Mouse (Mus musculus) limb, embryonic 14.5 days (tissue): ENCODE data around the gene Rab17. TPM values are rescaled to one million over a fixed set of nuclear protein-coding genes. Genes with fewer than 3 reads are reported as not detected.
A peak's percentile ranks its signal among the peaks of the same experiment; 100 is the strongest.

Experiments used
- ATAC-seq: fragments of 200-750 bp; cut with Nextera tagmentation; 2 replicates; pipeline ENCODE4 v1.8.0; 2017; ENCODE audit warnings: low read depth, moderate number of reproducible peaks, moderate TSS enrichment; ENCODE audit not compliant: low FRiP score
- DNase-seq: peaks from one replicate; pipeline ENCODE4 v3.0.0-alpha.2; 2015; ENCODE audit warnings: low spot score
- H3K27ac ChIP-seq: fragments of 300-500 bp; sonication (generic); replicated peaks from 2 replicates; pipeline ENCODE4 v1.5.1; 2014; ENCODE audit warnings: low read depth, mild to moderate bottlenecking, low read length, moderate library complexity, mixed read lengths
- H3K27me3 ChIP-seq: fragments of 300-500 bp; sonication (generic); 2 replicates; pipeline ENCODE4 v1.6.1; 2014; ENCODE audit warnings: low read length, mixed read lengths; ENCODE audit not compliant: control insufficient read depth, insufficient read depth
- H3K36me3 ChIP-seq: fragments of 300-500 bp; sonication (generic); 2 replicates; pipeline ENCODE4 v1.6.1; 2014; ENCODE audit warnings: mild to moderate bottlenecking, low read length, moderate library complexity, mixed read lengths; ENCODE audit not compliant: control insufficient read depth, insufficient read depth
- H3K4me1 ChIP-seq: fragments of 300-500 bp; sonication (generic); 2 replicates; pipeline ENCODE4 v1.6.1; 2014; ENCODE audit warnings: antibody characterized with exemption, low read length, mixed read lengths; ENCODE audit not compliant: control insufficient read depth, insufficient read depth
- H3K4me2 ChIP-seq: fragments of 300-500 bp; sonication (generic); replicated peaks from 2 replicates; pipeline ENCODE4 v1.6.1; 2014; ENCODE audit warnings: low read depth, mild to moderate bottlenecking, low read length, moderate library complexity; ENCODE audit not compliant: severe bottlenecking
- H3K4me3 ChIP-seq: fragments of 300-500 bp; sonication (generic); replicated peaks from 2 replicates; pipeline ENCODE4 v1.5.1; 2014; ENCODE audit warnings: low read length
- H3K9ac ChIP-seq: fragments of 300-500 bp; sonication (generic); 2 replicates; pipeline ENCODE4 v1.6.1; 2014; ENCODE audit warnings: mild to moderate bottlenecking, low read depth, low read length, moderate library complexity; ENCODE audit not compliant: severe bottlenecking
- H3K9me3 ChIP-seq: fragments of 300-500 bp; sonication (generic); 2 replicates; pipeline ENCODE4 v1.6.1; 2016; ENCODE audit warnings: low read length; ENCODE audit not compliant: control insufficient read depth
- POLR2A ChIP-seq: fragments of 200-500 bp; IDR thresholded peaks from 2 replicates; pipeline ENCODE4 v1.8.0; 2012; ENCODE audit warnings: inconsistent platforms, mild to moderate bottlenecking, moderate library complexity, borderline replicate concordance; ENCODE audit not compliant: insufficient read depth, insufficient read length; ENCODE audit errors: extremely low read depth
- WGBS: fragments of 180-500 bp; shearing (Covaris S2); extraction: QIAGEN DNeasy Blood & Tissue Kit; methylation state at CpG from one replicate; pipeline ENCODE4 v1.1.7; 2014; 5-methylcytosine and 5-hydroxymethylcytosine counted together
- polyA plus RNA-seq, 2 experiments: library from polyadenylated mRNA; depleted of rRNA in 1 of 2; stranded (reverse) in 1 of 2; unstranded in 1 of 2; fragments of >200 nt; fragmentation: Nextera tagmentation in 1 of 2; extraction: Ambion mirVana in 1 of 2; gene quantifications; 2 replicates each; pipeline versions ENCODE4 v1.2.1 to v1.2.3; 2012 to 2014

Rab17 gene
- polyA plus RNA-seq (2012; rRNA removed) (0.76 and 0.78 TPM in 2 replicates), polyA plus RNA-seq (2014; fragmentation: Nextera tagmentation; extraction: Ambion mirVana) (1.0 and 1.6 TPM in 2 replicates)

DNA sequence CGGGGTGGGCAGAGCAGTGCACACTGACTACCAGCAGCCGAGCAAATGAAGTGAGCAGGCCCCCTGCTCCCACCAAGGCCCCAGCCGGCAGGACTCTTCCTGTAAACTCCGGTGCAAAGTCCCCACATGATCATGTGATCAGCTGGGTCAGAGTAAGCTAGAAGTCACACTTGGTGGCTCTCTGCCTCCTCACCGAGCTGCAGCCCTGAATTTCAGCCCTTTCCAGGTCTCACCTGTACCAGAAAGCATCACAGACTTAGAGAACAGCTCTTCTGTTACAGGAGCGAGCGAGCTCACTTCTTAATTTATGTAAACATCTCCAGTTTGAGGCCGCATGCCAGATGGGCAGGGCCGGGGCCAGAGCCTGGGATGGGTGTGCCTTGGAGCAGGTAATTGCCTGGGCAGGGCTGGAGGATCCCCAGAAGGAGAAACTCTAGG lies at the start of gene Rab17:
TSS of gene Rab17 (minus strand) at position 315 of the 438 bp plus-strand sequence.
- Histone ChIP-seq H3K9me3 (no peaks in the 10 kb centered on the region), H3K27ac (no peak within 1 kb of the TSS), H3K4me2 (peak within 1 kb of the TSS; percentile 24; the same call in 1 of the 2 replicates), H3K36me3 (no peaks in the 10 kb centered on the region), H3K4me3 (no peak within 1 kb of the TSS), H3K9ac (0 out of 2 replicates have a peak within 1 kb of the TSS, but pooled peaks have one; percentile 5), H3K27me3 (no peaks in the 10 kb centered on the region), H3K4me1 (peaks cover 5% of the 10 kb centered on the region; the same call in 1 of the 2 replicates)
- 13% methylated on average over 9 of the region's 9 CpGs for WGBS
- ATAC-seq (no peak), DNase-seq (no peak)
- TF ChIP-seq POLR2A, result no peak

DNA sequence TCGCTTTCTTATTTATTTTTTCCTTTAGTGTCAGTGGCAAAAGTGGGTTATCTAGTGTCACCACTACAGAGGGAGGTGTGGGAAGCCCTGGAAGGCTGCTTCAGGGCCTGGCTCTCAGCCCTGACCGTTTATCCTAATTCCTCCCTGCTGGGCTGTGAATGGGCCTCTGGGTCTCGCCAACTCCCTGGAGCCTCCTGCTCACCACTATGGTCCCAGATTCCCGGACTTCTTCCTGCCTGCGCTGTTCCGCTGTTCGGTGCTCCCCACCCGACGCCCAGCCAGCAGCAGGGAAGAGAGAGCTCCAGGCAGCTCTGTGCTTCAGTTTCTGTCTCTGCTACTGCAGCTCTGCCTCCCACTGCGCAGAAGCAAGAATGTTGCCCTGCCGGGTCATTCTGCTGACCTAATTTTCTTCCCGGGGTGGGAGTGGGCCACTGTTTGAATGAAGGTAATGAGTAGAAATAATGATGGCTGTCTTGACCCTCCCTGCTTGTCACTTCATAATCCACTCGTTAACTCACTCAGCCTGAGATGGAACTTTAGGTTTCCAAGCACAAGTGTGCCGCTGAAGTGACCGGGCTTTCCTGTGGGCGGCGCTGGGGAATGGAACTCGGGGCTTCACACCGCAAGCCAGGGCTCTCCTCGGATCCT lies 47.8 kb upstream of the Rab17 start:
- ATAC-seq, result no peak

DNA sequence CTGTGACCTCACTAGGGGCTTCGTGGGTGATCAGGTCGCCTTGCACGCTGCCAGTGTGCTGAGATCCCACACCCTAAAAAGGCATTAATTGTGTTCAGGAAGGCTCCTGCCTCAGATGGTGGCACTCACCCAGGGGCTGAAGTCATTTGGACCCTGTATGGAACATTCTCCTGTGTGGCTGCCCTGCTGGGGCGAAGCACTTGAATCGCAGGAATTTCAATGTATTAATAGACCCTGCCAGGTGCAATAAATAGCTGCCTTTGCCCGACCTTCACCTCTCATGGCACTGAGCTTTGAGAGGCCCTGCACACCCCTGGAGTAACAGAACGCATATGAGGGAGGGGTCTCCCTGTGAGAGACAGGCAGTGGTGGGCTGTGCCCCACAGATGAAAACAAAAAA lies 46.1 kb upstream of the Rab17 start:
- Histone ChIP-seq H3K27ac (no peak overlapping the region), H3K4me2 (no peak overlapping the region), H3K4me3 (no peak overlapping the region), H3K9ac (no peak overlapping the region), H3K9me3 (no peaks in the 10 kb centered on the region), H3K4me1 (peaks cover 29% of the 10 kb centered on the region), H3K27me3 (no peaks in the 10 kb centered on the region), H3K36me3 (0 out of 2 replicates have a peak, but pooled peaks cover 4% of the 10 kb centered on the region)
- 53% methylated on average over 7 of the region's 7 CpGs for WGBS
- TF ChIP-seq POLR2A, result no peak
- DNase-seq, result peak; percentile 19
- ATAC-seq, result 0 out of 2 replicates have a peak, but pooled peaks have one; percentile 42

More for the DNA sequence above, 47.8 kb upstream of the Rab17 start:
- Histone ChIP-seq H3K4me3 (no peak overlapping the region), H3K4me2 (peak overlapping the region; percentile 13), H3K36me3 (no peaks in the 10 kb centered on the region), H3K9me3 (no peaks in the 10 kb centered on the region), H3K9ac (peak overlapping the region; percentile 31; the same call in 1 of the 2 replicates), H3K27ac (peak overlapping the region; percentile 9; the same call in 1 of the 2 replicates), H3K4me1 (peaks cover 25% of the 10 kb centered on the region), H3K27me3 (no peaks in the 10 kb centered on the region)
- WGBS, result 12% methylated on average over 20 of the region's 20 CpGs
- no peak for TF ChIP-seq POLR2A
- DNase-seq, result no peak

DNA sequence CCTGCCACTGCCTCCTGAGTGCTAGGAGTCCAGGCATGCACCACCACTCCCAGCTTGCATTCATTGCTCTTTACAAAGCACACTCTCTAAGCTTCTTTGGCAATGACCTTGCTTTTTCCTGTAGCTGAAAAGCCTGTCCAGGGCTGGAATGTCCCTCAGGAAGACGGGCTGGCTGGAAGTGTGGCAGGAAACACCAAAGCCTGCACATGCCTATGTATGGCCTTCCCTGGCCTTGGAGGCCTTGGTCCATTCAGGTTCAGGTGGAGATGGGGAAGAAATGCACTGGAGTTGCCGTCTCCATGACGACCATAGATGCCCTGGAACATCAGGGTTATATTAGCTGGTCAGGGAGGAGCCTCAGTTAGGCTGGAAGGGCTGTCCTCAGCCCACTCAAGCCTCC lies 44.3 kb upstream of the Rab17 start:
- DNase-seq (peak; percentile 30), ATAC-seq (no peak)
- Histone ChIP-seq H3K36me3 (0 out of 2 replicates have a peak, but pooled peaks cover 4% of the 10 kb centered on the region), H3K27me3 (no peaks in the 10 kb centered on the region), H3K9me3 (no peaks in the 10 kb centered on the region), H3K4me3 (no peak overlapping the region), H3K4me1 (peaks cover 29% of the 10 kb centered on the region), H3K4me2 (no peak overlapping the region), H3K9ac (no peak overlapping the region), H3K27ac (no peak overlapping the region)
- no peak for TF ChIP-seq POLR2A
- 70% methylated on average over 3 of the region's 3 CpGs for WGBS

DNA sequence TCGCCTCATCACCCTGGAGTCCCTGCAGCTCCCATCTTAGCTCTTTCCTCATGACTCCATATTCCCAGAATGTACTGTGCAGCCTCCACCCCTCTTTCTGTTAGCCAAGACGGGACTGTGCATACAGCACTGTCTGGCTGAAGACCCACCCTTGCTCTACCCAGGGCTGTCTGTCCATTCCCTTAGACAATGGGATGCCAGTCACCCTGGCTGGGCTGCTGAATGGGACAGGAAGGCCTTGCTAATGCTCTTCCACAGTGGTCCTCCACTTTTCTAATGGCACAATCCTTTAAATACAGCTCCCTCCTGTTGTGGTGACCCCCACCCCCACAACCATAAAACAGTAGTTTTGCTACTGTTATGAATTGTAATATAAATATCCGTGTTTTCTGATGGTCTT lies 41.9 kb upstream of the Rab17 start:
- H3K9ac ChIP-seq, result no peak overlapping the region
- 0 out of 2 replicates have a peak, but pooled peaks cover 4% of the 10 kb centered on the region for H3K36me3 ChIP-seq
- no peak overlapping the region for H3K4me3 ChIP-seq
- TF ChIP-seq POLR2A, result no peak
- H3K4me2 ChIP-seq, result no peak overlapping the region
- DNase-seq, result no peak
- WGBS, result 78% methylated on average over 3 of the region's 3 CpGs
- no peaks in the 10 kb centered on the region for H3K9me3 ChIP-seq
- peaks cover 20% of the 10 kb centered on the region for H3K4me1 ChIP-seq
- H3K27ac ChIP-seq, result no peak overlapping the region
- ATAC-seq, result no peak
- no peaks in the 10 kb centered on the region for H3K27me3 ChIP-seq
